Mouse (Mus musculus): ENCODE results near the gene Pptc7. TPM values are rescaled to one million over a fixed set of nuclear protein-coding genes. Genes with fewer than 3 reads are reported as not detected.

The Pptc7 gene
- polyA plus RNA-seq, 1 experiment from 2014 or later = 8.2 TPM

DNA sequence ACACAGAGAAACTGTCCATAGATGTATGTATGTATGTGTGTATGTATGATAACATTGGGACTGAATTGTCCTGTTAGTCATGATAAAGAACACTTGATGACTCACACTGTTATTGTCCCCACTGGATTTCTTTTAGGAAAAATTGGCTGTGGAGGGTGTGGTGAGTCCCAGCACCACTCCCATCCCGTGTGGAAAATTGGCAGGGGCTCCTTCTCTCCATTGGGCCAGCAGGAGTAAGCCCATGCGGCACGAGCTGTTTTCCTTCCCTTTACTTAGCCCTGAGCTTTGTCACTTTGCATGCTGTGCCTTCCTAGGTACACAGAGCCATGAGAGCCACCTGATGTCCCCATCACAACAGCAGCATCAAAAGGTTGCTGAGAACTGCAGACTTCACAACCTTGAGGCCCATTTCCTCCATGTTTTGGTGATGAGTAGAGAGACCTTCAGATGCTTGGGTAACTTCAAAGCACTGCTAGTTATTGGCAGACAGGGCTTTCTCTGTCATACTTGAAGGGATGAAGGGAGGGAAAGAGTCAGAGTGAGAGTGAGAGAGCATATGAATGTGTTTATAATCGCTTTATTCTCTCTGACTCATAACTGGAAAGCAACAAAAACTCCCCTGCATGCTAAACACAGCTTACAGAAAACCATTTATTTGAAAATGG lies 4.1 kb downstream of the Pptc7 start:
- H3K27me3 ChIP-seq = no peaks in the 10 kb centered on the region
- WGBS = 83% methylated on average over 4 of the region's 4 CpGs
- no peak for ATAC-seq (replicated peaks; ENCODE audit: low FRiP score)

DNA sequence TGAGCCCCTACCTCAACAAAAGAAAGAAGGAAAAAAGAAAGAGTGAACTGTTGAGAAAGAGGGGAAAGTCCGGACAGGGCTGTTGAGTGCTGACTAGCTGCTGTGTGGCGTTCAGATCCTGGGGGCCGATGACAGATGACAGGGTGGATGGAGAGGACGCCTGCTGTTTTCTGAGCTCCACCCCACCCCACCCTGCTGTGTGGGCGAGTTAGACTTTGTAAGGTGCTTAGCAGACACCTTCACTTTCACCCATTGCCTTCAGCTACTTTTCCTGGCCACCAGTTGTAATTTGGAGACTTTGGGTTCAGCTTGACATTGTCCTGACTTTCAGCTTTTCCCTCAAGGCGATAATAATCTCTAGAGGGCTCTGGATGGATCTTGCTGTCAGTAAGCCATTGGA lies 7.0 kb downstream of the Pptc7 start:
- Histone ChIP-seq H3K9me3 (replicated peaks) (no peaks in the 10 kb centered on the region; the same call in 1 of the 2 replicates), H3K9ac (no peak overlapping the region), H3K27ac (no peak overlapping the region), H3K4me3 (replicated peaks) (no peak overlapping the region), H3K4me1 (peaks cover 17% of the 10 kb centered on the region), H3K36me3 (peaks cover 22% of the 10 kb centered on the region), H3K4me2 (no peak overlapping the region), H3K27me3 (no peaks in the 10 kb centered on the region)
- ATAC-seq (replicated peaks; ENCODE audit: low FRiP score) = no peak
- WGBS = 69% methylated on average over 6 of the region's 6 CpGs

More for the DNA sequence above, 4.1 kb downstream of the Pptc7 start:
- H3K36me3 ChIP-seq = peaks cover 22% of the 10 kb centered on the region
- H3K27ac ChIP-seq = no peak overlapping the region
- no peak overlapping the region for H3K9ac ChIP-seq
- no peak overlapping the region for H3K4me3 ChIP-seq (replicated peaks)
- H3K4me1 ChIP-seq = peaks cover 36% of the 10 kb centered on the region
- no peak overlapping the region for H3K4me2 ChIP-seq
- H3K9me3 ChIP-seq (replicated peaks) = no peaks in the 10 kb centered on the region; the same call in 1 of the 2 replicates

DNA sequence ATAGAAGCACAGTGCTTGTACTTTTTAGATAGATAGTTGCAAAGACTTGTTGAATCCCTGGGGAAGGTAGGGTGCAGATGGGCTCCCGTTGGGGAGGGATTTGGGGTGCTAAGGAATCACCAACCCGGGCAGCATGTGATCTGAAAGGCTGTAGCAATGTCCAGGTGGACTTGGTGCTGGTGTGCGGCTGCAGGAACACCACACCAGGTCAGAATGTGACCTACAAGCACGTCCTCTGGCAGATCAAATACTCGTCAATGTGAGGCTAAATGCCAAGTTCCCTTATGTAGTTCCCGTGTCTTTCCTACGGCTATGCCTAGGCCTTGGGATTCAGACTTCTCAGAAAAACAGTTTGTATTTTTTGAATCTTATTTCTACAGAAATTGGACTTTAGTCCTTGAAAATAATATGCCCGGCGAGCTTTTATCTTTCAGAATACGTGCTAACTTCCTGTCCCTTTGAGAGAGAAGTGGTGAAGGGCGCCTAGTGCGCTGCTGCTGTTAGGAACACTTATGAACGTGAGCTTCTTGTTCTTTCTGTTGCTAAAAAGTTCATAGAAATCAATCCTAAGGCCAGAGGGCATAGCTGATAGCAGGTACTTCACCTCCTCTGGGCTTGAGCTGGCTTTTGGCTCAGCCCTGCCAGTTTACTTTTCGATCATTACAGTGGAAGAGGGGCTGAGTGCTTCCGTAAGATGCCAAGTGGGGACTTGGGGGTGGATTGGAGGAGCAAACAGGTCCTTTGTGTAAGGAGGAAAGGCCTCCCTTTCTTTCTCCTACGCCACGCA lies 7.6 kb downstream of the Pptc7 start:
- Histone ChIP-seq H3K4me3 (replicated peaks) (no peak overlapping the region), H3K4me1 (peaks cover 14% of the 10 kb centered on the region), H3K4me2 (no peak overlapping the region), H3K9ac (no peak overlapping the region), H3K36me3 (peaks cover 22% of the 10 kb centered on the region), H3K27ac (no peak overlapping the region), H3K9me3 (replicated peaks) (no peaks in the 10 kb centered on the region; the same call in 1 of the 2 replicates), H3K27me3 (no peaks in the 10 kb centered on the region)
- 74% methylated on average over 17 of the region's 17 CpGs for WGBS
- ATAC-seq (replicated peaks; ENCODE audit: low FRiP score) = no peak

DNA sequence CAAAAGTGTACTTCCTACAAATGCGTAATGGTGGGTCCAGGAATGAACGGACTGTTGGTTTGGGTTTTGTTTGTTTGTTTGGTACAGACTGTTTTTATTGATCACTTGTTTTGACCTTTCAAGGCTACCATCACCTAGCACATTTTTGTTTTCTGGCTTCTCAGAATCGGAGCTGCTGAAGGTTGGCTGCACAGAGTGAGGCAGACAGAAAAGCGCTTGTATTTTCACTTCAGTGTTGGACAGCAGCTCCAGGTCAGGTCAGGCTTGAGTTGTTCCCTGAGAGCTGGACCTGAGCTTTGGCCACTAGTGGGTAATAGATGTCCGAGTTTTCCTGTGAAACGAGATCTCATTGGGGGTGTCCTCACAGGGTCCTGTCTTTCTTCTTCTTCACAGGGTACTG lies 9.0 kb downstream of the Pptc7 start:
- Histone ChIP-seq H3K36me3 (peaks cover 15% of the 10 kb centered on the region), H3K27me3 (no peaks in the 10 kb centered on the region), H3K27ac (no peak overlapping the region), H3K4me3 (replicated peaks) (no peak overlapping the region), H3K4me2 (no peak overlapping the region), H3K9me3 (replicated peaks) (no peaks in the 10 kb centered on the region; the same call in 1 of the 2 replicates), H3K9ac (no peak overlapping the region), H3K4me1 (peaks cover 14% of the 10 kb centered on the region)
- WGBS = 61% methylated on average over 6 of the region's 6 CpGs
- no peak for ATAC-seq (replicated peaks; ENCODE audit: low FRiP score)

DNA sequence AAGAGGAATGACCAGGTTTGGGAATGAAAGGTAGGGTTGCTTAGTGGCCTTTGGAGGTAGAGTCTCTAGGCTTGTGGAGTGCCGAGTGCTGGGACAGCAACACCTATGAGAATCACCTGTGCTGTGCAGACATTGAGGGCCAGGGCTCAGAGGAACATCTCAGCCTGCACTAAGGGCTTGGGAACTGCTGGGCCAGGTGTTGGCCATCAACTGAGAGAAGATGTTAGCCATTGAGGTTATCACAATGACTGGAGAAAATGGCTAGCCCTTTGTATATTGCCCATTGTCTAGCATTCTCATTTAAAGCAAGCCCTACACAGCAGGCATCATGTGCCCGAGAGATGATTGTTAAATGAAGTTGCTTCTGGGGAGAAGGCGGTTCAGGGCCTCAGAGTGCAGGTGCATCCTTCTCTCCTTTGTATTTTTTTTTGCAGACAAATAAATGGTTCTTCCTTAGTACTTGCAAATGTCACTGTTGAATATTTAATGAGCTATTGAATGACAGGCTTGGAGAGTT lies 10.1 kb downstream of the Pptc7 start:
- Histone ChIP-seq H3K4me1 (peaks cover 14% of the 10 kb centered on the region), H3K4me3 (replicated peaks) (no peak overlapping the region), H3K27ac (no peak overlapping the region), H3K9me3 (replicated peaks) (no peaks in the 10 kb centered on the region; the same call in 1 of the 2 replicates), H3K9ac (no peak overlapping the region), H3K27me3 (no peaks in the 10 kb centered on the region), H3K36me3 (peaks cover 6% of the 10 kb centered on the region), H3K4me2 (no peak overlapping the region)
- 81% methylated on average over 3 of the region's 3 CpGs for WGBS
- ATAC-seq (replicated peaks; ENCODE audit: low FRiP score) = no peak

DNA sequence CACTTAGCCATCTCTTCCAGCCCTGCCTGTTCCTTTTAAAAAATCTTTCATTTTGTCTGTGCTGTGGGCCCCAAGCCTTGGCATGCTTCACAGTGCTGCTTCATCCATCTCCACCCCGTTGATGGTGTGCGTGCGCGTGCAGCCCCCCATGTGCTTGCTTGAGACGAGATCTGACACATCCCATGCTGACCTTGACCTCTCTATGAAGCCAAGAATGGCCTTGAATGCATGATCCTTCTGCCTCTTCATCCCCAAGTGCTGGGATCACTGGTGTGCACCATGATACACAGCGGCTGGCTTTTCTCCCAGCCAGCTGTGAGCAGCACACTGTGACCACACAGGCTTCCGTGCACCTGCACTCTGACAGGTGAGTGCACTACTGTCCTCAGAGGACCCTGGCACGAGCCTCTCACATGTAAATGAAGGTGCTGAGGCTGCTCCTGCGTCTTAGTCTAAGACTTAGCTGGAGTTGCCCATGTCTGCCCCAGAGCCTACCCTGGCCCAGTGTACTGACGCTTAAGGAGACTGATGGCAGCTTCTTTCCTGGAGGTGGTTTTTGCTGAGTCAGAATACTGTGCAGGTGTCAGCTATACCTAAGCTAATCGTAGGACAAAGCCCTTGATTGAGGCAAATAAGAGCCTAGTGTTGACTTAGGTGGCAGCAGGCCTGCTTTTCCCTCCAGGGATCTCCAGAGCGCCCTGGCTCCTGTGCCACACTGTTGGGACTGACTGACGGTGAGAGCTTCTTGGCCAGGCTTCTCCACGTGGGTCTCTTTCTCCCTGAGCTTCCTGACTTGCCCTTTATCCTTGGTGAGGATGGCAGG lies 11.2 kb downstream of the Pptc7 start:
- Histone ChIP-seq H3K4me1 (peaks cover 14% of the 10 kb centered on the region), H3K27ac (no peak overlapping the region), H3K9ac (no peak overlapping the region), H3K36me3 (no peaks in the 10 kb centered on the region; the same call in 1 of the 2 replicates), H3K4me3 (replicated peaks) (no peak overlapping the region), H3K27me3 (no peaks in the 10 kb centered on the region), H3K9me3 (replicated peaks) (no peaks in the 10 kb centered on the region), H3K4me2 (no peak overlapping the region)
- WGBS = 77% methylated on average over 14 of the region's 14 CpGs
- no peak for ATAC-seq (replicated peaks; ENCODE audit: low FRiP score)

DNA sequence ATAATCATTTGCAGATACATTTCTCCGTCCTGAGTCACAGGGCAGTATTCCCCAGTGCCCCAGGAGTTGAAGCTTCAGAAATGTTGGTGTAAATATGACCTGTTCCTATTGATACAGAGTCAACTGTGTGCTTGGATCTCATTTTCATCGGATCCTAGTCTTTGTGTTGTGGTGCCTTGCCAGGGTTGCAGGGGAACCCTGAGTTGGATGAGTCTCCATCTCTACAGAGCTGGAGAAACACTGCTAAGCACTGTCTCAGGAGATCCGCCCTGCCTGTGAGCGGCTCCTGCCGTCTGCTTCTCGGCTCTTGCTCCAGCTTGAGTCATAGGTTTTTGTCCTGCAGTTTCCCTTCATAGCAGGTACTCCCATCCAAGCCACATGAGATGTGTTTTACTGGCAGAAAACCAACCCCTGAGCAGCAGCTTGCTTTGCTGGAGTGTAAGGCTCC lies 15.9 kb downstream of the Pptc7 start:
- no peak overlapping the region for H3K4me3 ChIP-seq (replicated peaks)
- no peak overlapping the region for H3K9ac ChIP-seq
- H3K9me3 ChIP-seq (replicated peaks) = no peaks in the 10 kb centered on the region
- no peaks in the 10 kb centered on the region for H3K27me3 ChIP-seq
- WGBS = 91% methylated on average over 6 of the region's 6 CpGs
- H3K27ac ChIP-seq = no peak overlapping the region
- no peak for ATAC-seq (replicated peaks; ENCODE audit: low FRiP score)
- no peaks in the 10 kb centered on the region; the same call in 1 of the 2 replicates for H3K36me3 ChIP-seq
- H3K4me1 ChIP-seq = peaks cover 31% of the 10 kb centered on the region
- H3K4me2 ChIP-seq = no peak overlapping the region

GRCm38 (mm10) chr5:122302810-122303745 lies 18.9 kb downstream of the Pptc7 start:
- Histone ChIP-seq H3K4me1 (peaks cover 31% of the 10 kb centered on the region), H3K9me3 (replicated peaks) (no peaks in the 10 kb centered on the region), H3K4me3 (replicated peaks) (no peak overlapping the region), H3K27me3 (no peaks in the 10 kb centered on the region), H3K4me2 (no peak overlapping the region), H3K9ac (no peak overlapping the region), H3K36me3 (peaks cover 4% of the 10 kb centered on the region; the same call in 1 of the 2 replicates), H3K27ac (peak overlapping the region; percentile 18)
- no peak for ATAC-seq (replicated peaks; ENCODE audit: low FRiP score)
- WGBS = 65% methylated on average over 17 of the region's 17 CpGs

GRCm38 (mm10) chr5:122303937-122304336 lies 19.8 kb downstream of the Pptc7 start:
- Histone ChIP-seq H3K27ac (peak overlapping the region; percentile 22; the same call in 1 of the 2 replicates), H3K4me3 (replicated peaks) (no peak overlapping the region), H3K36me3 (peaks cover 9% of the 10 kb centered on the region; the same call in 1 of the 2 replicates), H3K4me1 (peaks cover 31% of the 10 kb centered on the region), H3K9me3 (replicated peaks) (no peaks in the 10 kb centered on the region), H3K9ac (no peak overlapping the region), H3K4me2 (0 out of 2 replicates have a peak overlapping the region, but pooled peaks have one; percentile 12), H3K27me3 (no peaks in the 10 kb centered on the region)
- WGBS = 77% methylated on average over 7 of the region's 7 CpGs
- ATAC-seq (replicated peaks; ENCODE audit: low FRiP score) = no peak

GRCm38 (mm10) chr5:122304541-122304940 lies 20.4 kb downstream of the Pptc7 start:
- peaks cover 31% of the 10 kb centered on the region for H3K4me1 ChIP-seq
- no peaks in the 10 kb centered on the region for H3K27me3 ChIP-seq
- 76% methylated on average over 6 of the region's 6 CpGs for WGBS
- H3K9me3 ChIP-seq (replicated peaks) = no peaks in the 10 kb centered on the region
- no peak overlapping the region for H3K4me2 ChIP-seq
- no peak for ATAC-seq (replicated peaks; ENCODE audit: low FRiP score)
- 0 out of 2 replicates have a peak overlapping the region, but pooled peaks have one; percentile 22 for H3K27ac ChIP-seq
- H3K4me3 ChIP-seq (replicated peaks) = no peak overlapping the region
- no peak overlapping the region for H3K9ac ChIP-seq
- H3K36me3 ChIP-seq = peaks cover 9% of the 10 kb centered on the region; the same call in 1 of the 2 replicates

DNA sequence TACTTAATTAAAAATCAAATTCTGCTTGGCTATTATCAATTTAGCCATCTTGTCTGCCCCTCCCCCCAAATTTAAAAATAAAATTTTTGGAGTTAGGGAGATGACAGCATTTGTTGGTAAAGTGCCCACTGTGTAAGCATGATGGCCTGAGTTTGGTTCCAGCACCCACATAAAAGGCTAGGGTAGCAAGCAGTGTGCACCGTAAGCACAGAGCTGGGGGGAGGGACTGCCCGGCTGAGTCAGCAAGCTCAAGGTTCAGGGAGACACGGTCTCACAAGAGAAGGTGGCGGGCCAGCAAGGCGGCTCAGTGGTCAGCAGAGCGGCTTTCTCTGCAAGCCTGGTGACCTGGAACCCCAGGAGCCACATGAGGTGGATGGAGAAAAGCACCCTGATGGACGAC lies 21.3 kb downstream of the Pptc7 start:
- Histone ChIP-seq H3K27me3 (no peaks in the 10 kb centered on the region), H3K4me2 (no peak overlapping the region), H3K4me1 (peaks cover 31% of the 10 kb centered on the region), H3K9ac (no peak overlapping the region), H3K27ac (no peak overlapping the region), H3K36me3 (peaks cover 9% of the 10 kb centered on the region; the same call in 1 of the 2 replicates), H3K9me3 (replicated peaks) (no peaks in the 10 kb centered on the region), H3K4me3 (replicated peaks) (no peak overlapping the region)
- WGBS = 91% methylated on average over 7 of the region's 7 CpGs
- ATAC-seq (replicated peaks; ENCODE audit: low FRiP score) = no peak

Data from kidney, embryonic 15.5 days (tissue).